Mouse (Mus musculus): ENCODE measurements around the gene Olfr113.

- no peak for TF ChIP-seq POLR2A (IDR thresholded peaks at IDR 0.05; ENCODE audit: insufficient read length, low read depth)
- no peak for TF ChIP-seq MYOD1 (IDR thresholded peaks at IDR 0.05; ENCODE audit: control insufficient read depth in 1 of 3, insufficient read length in 2 of 3, low read depth in 2 of 3)
- TF ChIP-seq USF1 (IDR thresholded peaks at IDR 0.05; ENCODE audit: low read depth): no peak
- no peak for TF ChIP-seq POLR2AphosphoS2 (IDR thresholded peaks at IDR 0.05; ENCODE audit: insufficient read length, low read depth)
Observed at GRCm38 (mm10) chr17:37627009-37627408, 49.5 kb upstream of the Olfr113 start, which contains the start of the genes Olfr115 and Olfr116.

All from myocyte (in vitro differentiated cells).